Mouse (Mus musculus) lung, postnatal 14 days (tissue): ENCODE data around the gene Hoxc9.

Experiments used
- DNase-seq: peaks from one replicate; pipeline ENCODE4 v3.0.0; 2021

Hoxc9 gene

GRCm38 (mm10) chr15:102976171-102976570 is at the start of gene Hoxc9:
Hoxc9 (plus strand) TSS chr15:102976439.
- no peak for DNase-seq

GRCm38 (mm10) chr15:102927032-102927645 is 49.1 kb upstream of the Hoxc9 start:
- DNase-seq: no peak

- DNase-seq: no peak
Observed at GRCm38 (mm10) chr15:102931706-102932358, 44.4 kb upstream of the Hoxc9 start.

GRCm38 (mm10) chr15:102934438-102934837 is 41.8 kb upstream of the Hoxc9 start:
- DNase-seq: no peak

GRCm38 (mm10) chr15:102934897-102935296 is 41.3 kb upstream of the Hoxc9 start:
- no peak for DNase-seq

- DNase-seq: no peak
Observed at GRCm38 (mm10) chr15:102936279-102936972, 39.8 kb upstream of the Hoxc9 start, which contains the start of gene Hoxc12. Hoxc12 (plus strand) TSS chr15:102936757.

- no peak for DNase-seq
Observed at GRCm38 (mm10) chr15:102937036-102937666, 39.1 kb upstream of the Hoxc9 start.

GRCm38 (mm10) chr15:102939256-102940155 is 36.7 kb upstream of the Hoxc9 start:
- DNase-seq: no peak

GRCm38 (mm10) chr15:102942739-102943467 is 33.3 kb upstream of the Hoxc9 start:
- DNase-seq: no peak

GRCm38 (mm10) chr15:102943468-102943813 is 32.8 kb upstream of the Hoxc9 start:
- no peak for DNase-seq

- DNase-seq: no peak
Observed at GRCm38 (mm10) chr15:102945185-102946077, 30.8 kb upstream of the Hoxc9 start.

- no peak for DNase-seq
Observed at GRCm38 (mm10) chr15:102947276-102947675, 29.0 kb upstream of the Hoxc9 start.

- no peak for DNase-seq
Observed at GRCm38 (mm10) chr15:102948842-102949241, 27.4 kb upstream of the Hoxc9 start.

- no peak for DNase-seq
Observed at GRCm38 (mm10) chr15:102949696-102950095, 26.5 kb upstream of the Hoxc9 start.

GRCm38 (mm10) chr15:102950877-102951276 is 25.4 kb upstream of the Hoxc9 start:
- no peak for DNase-seq

- DNase-seq: no peak
Observed at GRCm38 (mm10) chr15:102953561-102953960, 22.7 kb upstream of the Hoxc9 start.

- no peak for DNase-seq
Observed at GRCm38 (mm10) chr15:102954192-102955006, 21.8 kb upstream of the Hoxc9 start, which contains the start of gene Hoxc11. Hoxc11 (plus strand) TSS chr15:102954427.

- DNase-seq: no peak
Observed at GRCm38 (mm10) chr15:102955007-102955382, 21.2 kb upstream of the Hoxc9 start.

GRCm38 (mm10) chr15:102955833-102956640 is 20.2 kb upstream of the Hoxc9 start:
- DNase-seq: no peak
